Mouse (Mus musculus): ENCODE data around the gene Snrnp70. TPM values are rescaled to one million over a fixed set of nuclear protein-coding genes. Genes with fewer than 3 reads are reported as not detected.

Snrnp70 gene
- polyA plus RNA-seq, 1 experiment from 2014 or later: 124 TPM

- H3K27me3 ChIP-seq (ENCODE audit: control insufficient read depth, insufficient read depth, low read length): peaks cover 28% of the 10 kb centered on the region
Observed at GRCm38 (mm10) chr7:45367020-45367880, 28.3 kb downstream of the Snrnp70 start.

GRCm38 (mm10) chr7:45366652-45367019, 28.9 kb downstream of the Snrnp70 start, which contains the start of gene Ppfia3:
Gene Ppfia3 (minus strand): TSS chr7:45367019.
- Histone ChIP-seq H3K27me3 (ENCODE audit: control insufficient read depth, insufficient read depth, low read length) (peaks cover 33% of the 10 kb centered on the region), H3K9me3 (ENCODE audit: control insufficient read depth, low read depth, low read length) (no peaks in the 10 kb centered on the region), H3K36me3 (ENCODE audit: control insufficient read depth, insufficient read depth, low read length) (no peaks in the 10 kb centered on the region), H3K4me1 (ENCODE audit: control insufficient read depth, insufficient read depth, low read length) (peaks cover 19% of the 10 kb centered on the region), H3K4me2 (replicated peaks; ENCODE audit: low read depth, low read length) (peak within 1 kb of the TSS; percentile 87), H3K9ac (replicated peaks; ENCODE audit: low read depth, low read length) (peak within 1 kb of the TSS; percentile 33), H3K27ac (ENCODE audit: low read length) (0 out of 2 replicates have a peak within 1 kb of the TSS, but pooled peaks have one; percentile 8), H3K4me3 (ENCODE audit: low read depth, low read length) (peak within 1 kb of the TSS; percentile 46)
- WGBS: 2% methylated on average over 26 of the region's 26 CpGs
- ATAC-seq (ENCODE audit: insufficient number of reproducible peaks, insufficient read depth, low FRiP score, low read depth): no peak

More at GRCm38 (mm10) chr7:45367020-45367880, 28.3 kb downstream of the Snrnp70 start:
- Histone ChIP-seq H3K4me1 (ENCODE audit: control insufficient read depth, insufficient read depth, low read length) (peaks cover 13% of the 10 kb centered on the region; the same call in 1 of the 2 replicates), H3K4me3 (ENCODE audit: low read depth, low read length) (peak overlapping the region; percentile 46), H3K27ac (ENCODE audit: low read length) (0 out of 2 replicates have a peak overlapping the region, but pooled peaks have one; percentile 8), H3K9ac (replicated peaks; ENCODE audit: low read depth, low read length) (peak overlapping the region; percentile 33; the same call in 1 of the 2 replicates), H3K36me3 (ENCODE audit: control insufficient read depth, insufficient read depth, low read length) (no peaks in the 10 kb centered on the region), H3K9me3 (ENCODE audit: control insufficient read depth, low read depth, low read length) (no peaks in the 10 kb centered on the region), H3K4me2 (replicated peaks; ENCODE audit: low read depth, low read length) (peak overlapping the region; percentile 87)
- peak; percentile 75 for ATAC-seq (ENCODE audit: insufficient number of reproducible peaks, insufficient read depth, low FRiP score, low read depth)
- WGBS: under 1% methylated on average over 70 of the region's 70 CpGs

GRCm38 (mm10) chr7:45365742-45366651, 29.5 kb downstream of the Snrnp70 start:
- H3K4me2 ChIP-seq (replicated peaks; ENCODE audit: low read depth, low read length): peak overlapping the region; percentile 87
- no peak overlapping the region for H3K27ac ChIP-seq (ENCODE audit: low read length)
- peaks cover 39% of the 10 kb centered on the region for H3K27me3 ChIP-seq (ENCODE audit: control insufficient read depth, insufficient read depth, low read length)
- ATAC-seq (ENCODE audit: insufficient number of reproducible peaks, insufficient read depth, low FRiP score, low read depth): no peak
- peaks cover 19% of the 10 kb centered on the region for H3K4me1 ChIP-seq (ENCODE audit: control insufficient read depth, insufficient read depth, low read length)
- H3K36me3 ChIP-seq (ENCODE audit: control insufficient read depth, insufficient read depth, low read length): no peaks in the 10 kb centered on the region
- 3% methylated on average over 35 of the region's 35 CpGs for WGBS
- peak overlapping the region; percentile 11; the same call in 1 of the 2 replicates for H3K9ac ChIP-seq (replicated peaks; ENCODE audit: low read depth, low read length)
- H3K4me3 ChIP-seq (ENCODE audit: low read depth, low read length): peak overlapping the region; percentile 46
- no peaks in the 10 kb centered on the region for H3K9me3 ChIP-seq (ENCODE audit: control insufficient read depth, low read depth, low read length)

GRCm38 (mm10) chr7:45363983-45364382, 31.6 kb downstream of the Snrnp70 start:
- 80% methylated on average over 2 of the region's 2 CpGs for WGBS
- peaks cover 15% of the 10 kb centered on the region; the same call in 1 of the 2 replicates for H3K4me1 ChIP-seq (ENCODE audit: control insufficient read depth, insufficient read depth, low read length)
- peaks cover 29% of the 10 kb centered on the region for H3K27me3 ChIP-seq (ENCODE audit: control insufficient read depth, insufficient read depth, low read length)
- no peaks in the 10 kb centered on the region for H3K36me3 ChIP-seq (ENCODE audit: control insufficient read depth, insufficient read depth, low read length)
- H3K9ac ChIP-seq (replicated peaks; ENCODE audit: low read depth, low read length): no peak overlapping the region
- no peak overlapping the region for H3K4me3 ChIP-seq (ENCODE audit: low read depth, low read length)
- no peak overlapping the region for H3K4me2 ChIP-seq (replicated peaks; ENCODE audit: low read depth, low read length)
- H3K9me3 ChIP-seq (ENCODE audit: control insufficient read depth, low read depth, low read length): no peaks in the 10 kb centered on the region
- no peak overlapping the region for H3K27ac ChIP-seq (ENCODE audit: low read length)
- no peak for ATAC-seq (ENCODE audit: insufficient number of reproducible peaks, insufficient read depth, low FRiP score, low read depth)

- Histone ChIP-seq H3K27me3 (ENCODE audit: control insufficient read depth, insufficient read depth, low read length) (peaks cover 26% of the 10 kb centered on the region; the same call in 1 of the 2 replicates), H3K4me3 (ENCODE audit: low read depth, low read length) (no peak overlapping the region), H3K27ac (ENCODE audit: low read length) (no peak overlapping the region), H3K9ac (replicated peaks; ENCODE audit: low read depth, low read length) (no peak overlapping the region), H3K36me3 (ENCODE audit: control insufficient read depth, insufficient read depth, low read length) (no peaks in the 10 kb centered on the region), H3K9me3 (ENCODE audit: control insufficient read depth, low read depth, low read length) (no peaks in the 10 kb centered on the region), H3K4me1 (ENCODE audit: control insufficient read depth, insufficient read depth, low read length) (peaks cover 15% of the 10 kb centered on the region; the same call in 1 of the 2 replicates), H3K4me2 (replicated peaks; ENCODE audit: low read depth, low read length) (no peak overlapping the region)
- WGBS: 6% methylated on average over 13 of the region's 13 CpGs
- no peak for ATAC-seq (ENCODE audit: insufficient number of reproducible peaks, insufficient read depth, low FRiP score, low read depth)
Observed at GRCm38 (mm10) chr7:45362801-45363200, 32.7 kb downstream of the Snrnp70 start.

- H3K27ac ChIP-seq (ENCODE audit: low read length): no peak overlapping the region
- 0 out of 2 replicates have a peak overlapping the region, but pooled peaks have one; percentile 10 for H3K9ac ChIP-seq (replicated peaks; ENCODE audit: low read depth, low read length)
- no peaks in the 10 kb centered on the region for H3K9me3 ChIP-seq (ENCODE audit: control insufficient read depth, low read depth, low read length)
- H3K4me3 ChIP-seq (ENCODE audit: low read depth, low read length): peak overlapping the region; percentile 32
- peaks cover 26% of the 10 kb centered on the region; the same call in 1 of the 2 replicates for H3K27me3 ChIP-seq (ENCODE audit: control insufficient read depth, insufficient read depth, low read length)
- peak; percentile 80 for ATAC-seq (ENCODE audit: insufficient number of reproducible peaks, insufficient read depth, low FRiP score, low read depth)
- no peaks in the 10 kb centered on the region for H3K36me3 ChIP-seq (ENCODE audit: control insufficient read depth, insufficient read depth, low read length)
- H3K4me1 ChIP-seq (ENCODE audit: control insufficient read depth, insufficient read depth, low read length): peaks cover 12% of the 10 kb centered on the region; the same call in 1 of the 2 replicates
- WGBS: under 1% methylated on average over 43 of the region's 43 CpGs
- peak overlapping the region; percentile 73 for H3K4me2 ChIP-seq (replicated peaks; ENCODE audit: low read depth, low read length)
Observed at GRCm38 (mm10) chr7:45361243-45361804, 34.2 kb downstream of the Snrnp70 start.

- Histone ChIP-seq H3K27me3 (ENCODE audit: control insufficient read depth, insufficient read depth, low read length) (peaks cover 21% of the 10 kb centered on the region; the same call in 1 of the 2 replicates), H3K4me2 (replicated peaks; ENCODE audit: low read depth, low read length) (peak overlapping the region; percentile 73; the same call in 1 of the 2 replicates), H3K9me3 (ENCODE audit: control insufficient read depth, low read depth, low read length) (no peaks in the 10 kb centered on the region), H3K9ac (replicated peaks; ENCODE audit: low read depth, low read length) (no peak overlapping the region), H3K4me3 (ENCODE audit: low read depth, low read length) (no peak overlapping the region), H3K27ac (ENCODE audit: low read length) (no peak overlapping the region), H3K4me1 (ENCODE audit: control insufficient read depth, insufficient read depth, low read length) (peaks cover 7% of the 10 kb centered on the region; the same call in 1 of the 2 replicates), H3K36me3 (ENCODE audit: control insufficient read depth, insufficient read depth, low read length) (no peaks in the 10 kb centered on the region)
- no peak for ATAC-seq (ENCODE audit: insufficient number of reproducible peaks, insufficient read depth, low FRiP score, low read depth)
- WGBS: 50% methylated on average over 18 of the region's 18 CpGs
Observed at GRCm38 (mm10) chr7:45360404-45361125, 35.0 kb downstream of the Snrnp70 start.

Data from stomach, embryonic 14.5 days (tissue).